ENCODE assay signal across 17 mouse cellular contexts in the genomic region with DNA sequence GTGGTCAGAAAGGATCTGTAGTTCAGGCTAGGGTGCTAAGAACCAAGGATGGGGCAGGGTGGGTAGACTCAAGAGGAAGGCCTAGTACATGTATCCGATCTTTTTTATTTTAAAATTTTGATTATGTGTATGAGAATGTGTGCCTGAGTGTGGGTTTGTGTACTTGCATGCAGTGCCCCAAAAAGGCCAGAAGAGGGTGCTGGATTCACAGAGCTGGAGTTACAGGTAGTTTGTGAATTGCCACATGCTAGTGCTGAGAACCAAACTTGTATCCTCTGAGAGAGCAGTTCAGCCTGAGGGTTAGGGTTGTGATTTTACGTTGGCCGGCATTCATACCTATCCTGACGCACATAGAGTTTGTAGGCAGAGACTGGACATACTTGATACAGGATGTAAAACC. TPM values are rescaled to one million over a fixed set of nuclear protein-coding genes. Genes with fewer than 3 reads are reported as not detected.
DNase-seq lines count a peak whose midpoint lies in the region; ATAC-seq and TF ChIP-seq lines count a peak whose summit lies in the region.
"Had no signal": no experiment of that assay in that cellular context is flagged by ENCODE, and none has a peak within 500 bp of the region (broad histone marks: within the 10 kb centered on the region; RNA-seq: fewer than 3 reads in every experiment).

No protein-coding gene starts in this region.

- dilution Hi-C loops in CH12.LX (cut with MboI; ENCODE audit: extremely low pct_ligation_motif_present, extremely low pct_unique_long_range_greater_than_20kb, low sequenced_read_pairs): no loop called here

- ATAC-seq in lung, postnatal 0 days: no peak
- no peak for ATAC-seq in hindbrain, embryonic 14.5 days (ENCODE audit: low FRiP score)
- ATAC-seq: CD4-positive, CD25-positive, alpha-beta regulatory T cell, adult 4 months; forebrain, embryonic 13.5 days had no signal

- no peak for DNase-seq in heart, adult 2 months
- DNase-seq in heart, embryonic 10.5 days (ENCODE audit: low spot score): no peak
- DNase-seq in lung, postnatal 0 days (ENCODE audit: low spot score): no peak
- DNase-seq in lung, postnatal 25 days (ENCODE audit: low spot score): no peak
- peak; percentile 51 for DNase-seq in CH12.LX (ENCODE audit: extremely low read depth)
- DNase-seq in gonadal fat pad, adult 2 months (ENCODE audit: low read depth): peak; percentile 24
- DNase-seq in hindbrain, embryonic 14.5 days (ENCODE audit: low spot score): no peak
- no peak for DNase-seq in frontal cortex, postnatal 14 days (ENCODE audit: low spot score in 2 of 2)
- DNase-seq: cerebellum, adult 18-20 months had no signal

- no peaks in the 10 kb centered on the region for H3K9me3 ChIP-seq in heart, embryonic 10.5 days
- H3K9me3 ChIP-seq in lung, postnatal 0 days (ENCODE audit: low read length): no peaks in the 10 kb centered on the region
- H3K9me3 ChIP-seq in CH12.LX (replicated peaks; ENCODE audit: low read length): peaks cover 2% of the 10 kb centered on the region
- no peaks in the 10 kb centered on the region for H3K9me3 ChIP-seq in hindbrain, embryonic 14.5 days (ENCODE audit: control insufficient read depth, low read length)
- H3K9me3 ChIP-seq: forebrain, embryonic 13.5 days; hindbrain, embryonic 10.5 days; kidney, embryonic 15.5 days; limb, embryonic 13.5 days; stomach, embryonic 15.5 days had no signal

- H3K36me3 ChIP-seq in heart, adult 2 months (ENCODE audit: control insufficient read depth, insufficient read depth, low read length): no peaks in the 10 kb centered on the region
- no peaks in the 10 kb centered on the region for H3K36me3 ChIP-seq in heart, embryonic 10.5 days
- no peaks in the 10 kb centered on the region for H3K36me3 ChIP-seq in lung, postnatal 0 days (ENCODE audit: insufficient read depth, low read length)
- H3K36me3 ChIP-seq in CH12.LX (replicated peaks in 1 of 2; ENCODE audit: control insufficient read depth in 1 of 2, insufficient read depth in 1 of 2, low read length in 1 of 2): peaks cover 0 to 3% of the 10 kb centered on the region in 2 experiments
- H3K36me3 ChIP-seq in hindbrain, embryonic 14.5 days (replicated peaks; ENCODE audit: control insufficient read depth, insufficient read depth): no peaks in the 10 kb centered on the region
- H3K36me3 ChIP-seq: hindbrain, embryonic 10.5 days; kidney, embryonic 15.5 days; limb, embryonic 13.5 days; stomach, embryonic 15.5 days had no signal

- TF ChIP-seq EP300 in heart, adult 2 months (IDR thresholded peaks at IDR 0.05; ENCODE audit: insufficient read depth, low read depth, low read length): no peak
- TF ChIP-seq EP300 in lung, postnatal 0 days (IDR thresholded peaks at IDR 0.05): no peak
- TF ChIP-seq EP300 in CH12.LX (IDR thresholded peaks at IDR 0.05; ENCODE audit: low read length): no peak

- peak; percentile 68 for TF ChIP-seq CTCF in heart, adult 2 months (IDR thresholded peaks at IDR 0.05)
- peak; percentile 61 for TF ChIP-seq CTCF in lung, postnatal 0 days (IDR thresholded peaks at IDR 0.05)
- TF ChIP-seq CTCF in CH12.LX (conservative IDR thresholded peaks at IDR 0.05 in 1 of 2, IDR thresholded peaks at IDR 0.05 in 1 of 2; ENCODE audit: low read depth in 2 of 2, low read length in 2 of 2): peak; percentile 70 to 91

- peaks cover 3% of the 10 kb centered on the region for H3K4me1 ChIP-seq in heart, adult 2 months (ENCODE audit: control insufficient read depth, insufficient read depth, low read length)
- H3K4me1 ChIP-seq in heart, embryonic 10.5 days: peaks cover 54% of the 10 kb centered on the region
- H3K4me1 ChIP-seq in lung, postnatal 0 days (ENCODE audit: insufficient read depth, low read depth, low read length): peaks cover 5% of the 10 kb centered on the region; the same call in 1 of the 2 replicates
- H3K4me1 ChIP-seq in CH12.LX (ENCODE audit: control insufficient read depth in 1 of 2, insufficient read depth in 2 of 2): peaks cover 20 to 38% of the 10 kb centered on the region in 2 experiments
- peaks cover 19% of the 10 kb centered on the region for H3K4me1 ChIP-seq in hindbrain, embryonic 14.5 days (replicated peaks; ENCODE audit: control insufficient read depth, insufficient read depth, low read length)

- no peaks in the 10 kb centered on the region; the same call in 1 of the 2 replicates for H3K27me3 ChIP-seq in heart, adult 2 months (ENCODE audit: control insufficient read depth, insufficient read depth, low read length)
- H3K27me3 ChIP-seq in heart, embryonic 10.5 days (ENCODE audit: insufficient read depth, poor library complexity, severe bottlenecking): 0 out of 2 replicates have a peak, but pooled peaks cover 6% of the 10 kb centered on the region
- no peaks in the 10 kb centered on the region for H3K27me3 ChIP-seq in lung, postnatal 0 days (replicated peaks; ENCODE audit: insufficient read depth, low read length)
- no peaks in the 10 kb centered on the region for H3K27me3 ChIP-seq in CH12.LX (replicated peaks)
- H3K27me3 ChIP-seq in hindbrain, embryonic 14.5 days (ENCODE audit: control insufficient read depth, insufficient read depth, low read length): peaks cover 22% of the 10 kb centered on the region
- H3K27me3 ChIP-seq: kidney, embryonic 15.5 days; limb, embryonic 13.5 days; stomach, embryonic 15.5 days had no signal

- no peak for TF ChIP-seq POLR2A in heart, adult 2 months (IDR thresholded peaks at IDR 0.05; ENCODE audit: insufficient read depth, low read depth, low read length)
- no peak for TF ChIP-seq POLR2A in CH12.LX (IDR thresholded peaks at IDR 0.05; ENCODE audit: low read depth, low read length)

- TF ChIP-seq RAD21 in CH12.LX (IDR thresholded peaks at IDR 0.05; ENCODE audit: low read depth, low read length): peak; percentile 89

- in situ Hi-C loops in CH12.LX (cut with MboI; ENCODE audit: low pct_ligation_motif_present, low pct_unique_long_range_greater_than_20kb, low sequenced_read_pairs): loop anchor here (10.0 kb wide), 1 partner anchor 246 kb away; a partner anchor contains a TSS

- H3K27ac ChIP-seq in heart, adult 2 months: no peak overlapping the region
- no peak overlapping the region for H3K27ac ChIP-seq in heart, embryonic 10.5 days
- H3K27ac ChIP-seq in lung, postnatal 0 days (ENCODE audit: low read length): no peak overlapping the region
- H3K27ac ChIP-seq in CH12.LX (ENCODE audit: insufficient read depth, low read depth): no peak overlapping the region
- H3K27ac ChIP-seq in hindbrain, embryonic 14.5 days: no peak overlapping the region
- H3K27ac ChIP-seq: forebrain, embryonic 13.5 days; kidney, embryonic 15.5 days; limb, embryonic 13.5 days; stomach, embryonic 15.5 days had no signal

- 95% methylated on average over 4 of the region's 4 CpGs for WGBS in heart, adult 2 months
- 88% methylated on average over 4 of the region's 4 CpGs for WGBS in heart, embryonic 10.5 days
- 92% methylated on average over 4 of the region's 4 CpGs for WGBS in lung, postnatal 0 days
- WGBS in hindbrain, embryonic 14.5 days: 96% methylated on average over 4 of the region's 4 CpGs

- no peak overlapping the region for H3K4me2 ChIP-seq in lung, postnatal 0 days (replicated peaks; ENCODE audit: low read depth, low read length)
- H3K4me2 ChIP-seq in CH12.LX (ENCODE audit: insufficient read depth, low read depth, poor library complexity, severe bottlenecking): no peak overlapping the region
- H3K4me2 ChIP-seq in hindbrain, embryonic 14.5 days (replicated peaks): no peak overlapping the region
- H3K4me2 ChIP-seq: forebrain, embryonic 13.5 days; kidney, embryonic 15.5 days; limb, embryonic 13.5 days; stomach, embryonic 15.5 days had no signal

- H3K79me2 ChIP-seq in heart, adult 2 months (replicated peaks; ENCODE audit: control insufficient read depth, insufficient read depth, low read length): no peaks in the 10 kb centered on the region
- peaks cover 31% of the 10 kb centered on the region for H3K79me2 ChIP-seq in CH12.LX (replicated peaks; ENCODE audit: control insufficient read depth, extremely low read depth, insufficient read depth, poor library complexity, severe bottlenecking)

- intact Hi-C loops in heart, adult 2 months (cut with DNase I): no loop called here

- no peak overlapping the region for H3K4me3 ChIP-seq in heart, adult 2 months
- H3K4me3 ChIP-seq in heart, embryonic 10.5 days: no peak overlapping the region
- H3K4me3 ChIP-seq in lung, postnatal 0 days (ENCODE audit: low read depth, low read length): no peak overlapping the region
- H3K4me3 ChIP-seq in CH12.LX (replicated peaks in 1 of 3; ENCODE audit: low read depth in 2 of 3, low read length in 2 of 3, poor library complexity in 1 of 3): no peak overlapping the region
- no peak overlapping the region for H3K4me3 ChIP-seq in hindbrain, embryonic 14.5 days (replicated peaks; ENCODE audit: low read length)
- H3K4me3 ChIP-seq: forebrain, embryonic 13.5 days; hindbrain, embryonic 10.5 days; kidney, embryonic 15.5 days; limb, embryonic 13.5 days; stomach, embryonic 15.5 days had no signal

- no peak overlapping the region for H3K9ac ChIP-seq in heart, adult 2 months (ENCODE audit: low read depth, low read length)
- H3K9ac ChIP-seq in lung, postnatal 0 days (replicated peaks; ENCODE audit: low read depth): no peak overlapping the region
- no peak overlapping the region for H3K9ac ChIP-seq in CH12.LX (ENCODE audit: insufficient read depth, low read depth)
- H3K9ac ChIP-seq in hindbrain, embryonic 14.5 days: no peak overlapping the region
- H3K9ac ChIP-seq: forebrain, embryonic 13.5 days; kidney, embryonic 15.5 days; limb, embryonic 13.5 days; stomach, embryonic 15.5 days had no signal

RNA-seq across cellular contexts. Expression of a gene that starts 9.7 kb away (rescaled TPM):
- total RNA-seq in heart, adult 2 months (2021): 1 to 10 TPM; 2.8 to 4.9 TPM
- 5.9 and 8.1 TPM in 2 replicates for polyA plus RNA-seq in heart, adult 2 months (2012; rRNA removed)
- 30.6 and 33.1 TPM in 2 replicates for polyA plus RNA-seq in heart, embryonic 10.5 days (2016; fragmentation: Nextera tagmentation; extraction: Ambion mirVana)
- 8.8 and 9.2 TPM in 2 replicates for polyA plus RNA-seq in lung, postnatal 0 days (2015; fragmentation: Nextera tagmentation; extraction: Ambion mirVana)
- total RNA-seq in CH12.LX (2012; rRNA removed) (19.7 and 28.5 TPM in 2 replicates), CH12.LX (2014; rRNA removed) (10.4 and 11.6 TPM in 2 replicates)
- 58.2 and 68.2 TPM in 2 replicates for polyA plus RNA-seq in CH12.LX (2012; ENCODE audit: insufficient read length, low read depth)
- 102 and 140 TPM in 2 replicates for polyA plus RNA-seq in gonadal fat pad, adult 2 months (2012; rRNA removed)
- polyA plus RNA-seq in hindbrain, embryonic 14.5 days (2014; fragmentation: Nextera tagmentation; extraction: Ambion mirVana): 26.2 and 27.1 TPM in 2 replicates

RNA-seq across cellular contexts. Expression of a gene that starts 40.8 kb away (rescaled TPM):
- 1 to 10 TPM in 1 of 2 experiments, under 1 TPM in 1; 0.70 to 1.5 TPM for total RNA-seq in heart, adult 2 months (2021)
- polyA plus RNA-seq in heart, adult 2 months (2012; rRNA removed): 1.7 and 1.9 TPM in 2 replicates
- 4.3 and 6.5 TPM in 2 replicates for polyA plus RNA-seq in heart, embryonic 10.5 days (2016; fragmentation: Nextera tagmentation; extraction: Ambion mirVana)
- polyA plus RNA-seq in lung, postnatal 0 days (2015; fragmentation: Nextera tagmentation; extraction: Ambion mirVana): 15.9 and 19.4 TPM in 2 replicates
- total RNA-seq in CH12.LX (2012; rRNA removed) (0.08 TPM in 1 of 2 replicates, not detected in the other), CH12.LX (2014; rRNA removed) (not detected in 2 replicates)
- not detected in 2 replicates for polyA plus RNA-seq in CH12.LX (2012; ENCODE audit: insufficient read length, low read depth)
- 26.7 and 37.2 TPM in 2 replicates for polyA plus RNA-seq in gonadal fat pad, adult 2 months (2012; rRNA removed)
- 0.87 and 1.0 TPM in 2 replicates for polyA plus RNA-seq in hindbrain, embryonic 14.5 days (2014; fragmentation: Nextera tagmentation; extraction: Ambion mirVana)
- total RNA-seq: layer of hippocampus, postnatal 14 days; megakaryocyte-erythroid progenitor cell, adult 5-6 weeks had no signal
- polyA plus RNA-seq: CD4-positive, CD25-positive, alpha-beta regulatory T cell, adult 4 months had no signal

Comparison
In these comparisons a context has a peak if more than half of its experiments do, and no peak if none do; other contexts are left out.
1. DNase-seq: peak in CH12.LX (single experiment) and gonadal fat pad, adult 2 months (single experiment); none in heart, adult 2 months (0 of 2), heart, embryonic 10.5 days (single experiment), lung, postnatal 0 days (single experiment), lung, postnatal 25 days (single experiment), hindbrain, embryonic 14.5 days (single experiment) and frontal cortex, postnatal 14 days (0 of 2).
2. Peak in every context shown above with its lines, with median percentiles within 50 percentile points of each other: CTCF ChIP-seq.